Mouse (Mus musculus) left cerebral cortex, adult 18-20 months (tissue): ENCODE data around the gene Pml. TPM values are rescaled to one million over a fixed set of nuclear protein-coding genes. Genes with fewer than 3 reads are reported as not detected.

ENCODE experiments used
- DNase-seq, 2 experiments: peaks; one replicate each; pipeline ENCODE4 v3.0.0; 2021 to 2022; ENCODE audit warnings: low spot score in 2 of 2, mixed read lengths in 1 of 2
- total RNA-seq, 2 experiments: library from RNA; stranded (reverse); gene quantifications; 2 replicates each; pipeline ENCODE4 v1.2.3; 2021

Gene Pml
- total RNA-seq, 2 experiments from 2014 or later = 17.2 to 17.7 TPM

DNA sequence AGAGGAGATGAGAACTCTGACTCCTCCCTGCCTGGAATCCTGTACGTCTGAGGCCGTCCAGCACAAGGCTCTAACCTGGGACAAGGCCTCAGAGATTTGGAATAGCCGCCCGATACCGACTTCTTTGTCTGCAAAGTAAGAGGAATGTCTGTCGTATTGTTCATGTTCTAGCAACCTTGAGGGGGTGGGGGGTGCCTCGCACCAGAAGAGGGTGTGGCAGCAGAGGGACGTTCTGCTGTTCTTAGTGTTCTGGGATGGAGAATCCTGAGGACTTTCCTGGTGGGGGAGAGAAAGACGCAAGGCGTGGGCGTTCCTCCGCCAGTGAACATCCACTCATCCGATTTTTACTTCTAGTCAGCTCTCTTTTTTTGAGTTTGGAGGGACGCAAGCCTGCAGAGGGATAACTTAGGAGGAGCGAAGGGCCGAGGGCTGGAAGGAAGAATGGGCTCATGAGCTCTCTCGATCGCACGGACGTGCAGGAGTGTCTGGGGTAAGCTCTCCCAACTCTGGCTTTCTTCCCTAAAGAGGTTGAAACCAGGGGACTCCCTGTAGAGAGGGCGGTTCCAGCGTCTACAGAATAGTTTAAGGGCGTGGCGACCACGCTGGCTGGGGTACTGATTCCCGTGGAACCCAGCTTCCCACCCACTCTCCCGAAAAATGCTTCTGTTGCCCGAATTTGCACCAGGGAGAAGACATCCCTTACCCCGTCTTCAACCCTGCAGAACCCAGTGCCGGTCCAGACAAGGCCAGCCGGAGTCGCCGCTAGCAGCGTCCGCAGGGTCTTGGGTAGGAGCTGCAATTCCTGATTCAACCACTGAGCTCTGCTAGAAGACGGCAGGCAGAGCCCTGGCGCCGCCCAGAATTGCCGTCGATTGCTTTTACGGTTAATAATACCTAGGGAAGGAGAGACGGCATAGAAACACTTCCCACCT, 45.8 kb downstream of the Pml start, which contains the start of the genes Islr and Islr2:
Gene Islr (minus strand): TSS at position 791 of the 932 bp plus-strand sequence.
Gene Islr2 (minus strand): TSS at position 804 of the 932 bp plus-strand sequence.
- peak; percentile 38 to 44 for DNase-seq

DNA sequence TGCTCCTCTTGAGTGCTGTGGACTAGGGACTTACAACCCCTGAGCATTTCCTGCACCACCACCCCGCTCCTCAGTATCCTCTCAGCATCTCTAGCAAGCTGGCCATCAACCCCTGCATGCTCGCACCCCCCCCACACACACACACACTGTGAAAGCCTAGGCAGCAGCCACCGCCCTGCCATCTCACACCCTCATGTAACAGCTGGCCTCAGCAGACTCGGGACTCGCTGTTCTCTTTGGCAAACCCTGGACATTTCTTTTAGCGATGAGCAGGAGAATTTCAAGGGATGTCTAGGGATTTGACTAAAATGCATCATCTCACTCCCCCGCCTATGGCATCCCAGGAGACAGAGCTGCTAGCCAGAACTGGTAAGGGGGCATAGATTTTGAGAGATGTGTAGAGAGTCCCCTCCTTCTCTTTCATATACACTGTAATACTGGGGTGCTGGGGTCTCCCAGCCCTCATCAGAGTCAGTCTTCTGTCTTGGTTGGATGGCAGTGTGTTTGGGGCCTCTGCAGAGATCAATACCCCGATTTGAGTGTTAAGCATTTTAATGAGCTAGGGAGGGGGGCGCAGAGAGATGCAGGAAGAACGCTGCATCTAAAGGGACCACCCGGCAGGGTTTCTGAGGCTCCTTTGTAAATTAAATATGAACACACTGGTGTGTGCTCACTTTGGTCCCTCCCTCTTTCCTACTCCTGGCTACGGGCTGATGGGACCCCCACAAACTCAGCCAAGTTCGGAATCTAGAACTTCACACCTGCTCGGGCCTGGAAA, 46.7 kb downstream of the Pml start:
- peak; percentile 71 to 85 for DNase-seq

DNA sequence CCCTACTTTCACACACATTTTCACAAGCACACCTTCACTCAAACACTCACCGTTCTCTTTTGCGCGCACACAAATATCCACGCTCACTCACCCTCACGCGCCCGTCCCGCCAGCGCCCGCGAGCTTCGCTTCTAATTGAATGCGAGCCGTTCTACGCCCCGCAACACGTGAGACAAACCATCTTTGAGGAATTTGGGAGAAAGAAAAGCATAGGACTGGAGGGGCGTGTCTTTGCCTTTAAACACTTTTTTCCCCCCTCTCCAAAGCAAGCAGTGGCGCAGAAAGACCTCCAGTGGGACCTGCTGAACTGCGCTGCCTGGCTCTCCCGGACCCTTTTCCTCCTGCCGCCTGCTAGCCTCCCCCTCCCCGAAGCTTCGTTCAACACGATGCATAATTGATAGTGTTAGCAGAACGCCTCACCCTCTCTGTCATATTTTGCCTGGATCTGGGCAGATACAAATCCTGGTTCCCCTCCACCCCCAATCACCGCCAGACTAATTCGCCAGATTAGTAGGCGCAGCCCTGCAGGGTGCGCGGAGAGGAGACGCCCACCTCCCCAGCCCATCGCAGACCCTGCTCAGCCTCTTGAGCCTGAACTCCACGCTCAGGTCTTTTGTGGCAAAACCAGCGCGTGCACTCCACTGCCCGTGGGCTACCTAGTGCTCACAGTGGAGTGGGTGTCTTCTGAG, 47.6 kb downstream of the Pml start:
- DNase-seq = peak; percentile 33 to 37

DNA sequence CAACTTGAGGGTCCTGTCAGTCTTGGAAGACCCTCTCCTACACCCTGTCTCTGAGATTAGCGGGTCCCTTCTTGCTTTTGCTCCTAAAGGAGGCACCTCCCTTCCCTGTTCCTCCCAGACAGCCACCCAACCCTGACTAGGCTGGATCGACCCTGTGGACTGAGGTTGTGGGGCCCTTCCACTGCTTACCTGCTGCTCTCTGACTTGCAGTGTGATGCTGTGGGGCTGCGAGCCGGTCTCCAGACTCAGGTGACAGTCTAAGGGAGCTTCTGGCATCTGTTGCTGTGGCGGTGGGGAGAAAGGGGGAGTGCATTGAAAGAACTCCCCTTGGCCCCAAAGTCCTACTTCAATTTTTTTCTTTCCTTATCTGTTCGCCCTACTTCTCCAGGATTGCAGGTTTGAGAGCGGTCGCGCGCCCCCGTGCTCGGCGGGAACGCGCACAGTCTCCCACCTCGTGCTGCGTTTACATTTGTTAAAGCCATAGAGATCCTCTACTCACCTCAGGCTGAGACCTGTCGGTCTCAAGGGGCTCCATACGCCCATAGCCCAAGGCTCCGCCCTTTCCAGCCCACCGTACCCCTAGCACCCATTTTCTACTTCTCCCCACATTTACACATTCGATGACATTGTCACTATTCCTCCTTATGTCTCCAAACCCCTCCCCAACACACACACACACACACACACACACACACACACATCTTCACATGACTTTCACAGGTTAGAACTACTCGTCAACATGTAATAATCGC, 48.3 kb downstream of the Pml start:
- DNase-seq = peak in 1 of 2 experiments; percentile 53

DNA sequence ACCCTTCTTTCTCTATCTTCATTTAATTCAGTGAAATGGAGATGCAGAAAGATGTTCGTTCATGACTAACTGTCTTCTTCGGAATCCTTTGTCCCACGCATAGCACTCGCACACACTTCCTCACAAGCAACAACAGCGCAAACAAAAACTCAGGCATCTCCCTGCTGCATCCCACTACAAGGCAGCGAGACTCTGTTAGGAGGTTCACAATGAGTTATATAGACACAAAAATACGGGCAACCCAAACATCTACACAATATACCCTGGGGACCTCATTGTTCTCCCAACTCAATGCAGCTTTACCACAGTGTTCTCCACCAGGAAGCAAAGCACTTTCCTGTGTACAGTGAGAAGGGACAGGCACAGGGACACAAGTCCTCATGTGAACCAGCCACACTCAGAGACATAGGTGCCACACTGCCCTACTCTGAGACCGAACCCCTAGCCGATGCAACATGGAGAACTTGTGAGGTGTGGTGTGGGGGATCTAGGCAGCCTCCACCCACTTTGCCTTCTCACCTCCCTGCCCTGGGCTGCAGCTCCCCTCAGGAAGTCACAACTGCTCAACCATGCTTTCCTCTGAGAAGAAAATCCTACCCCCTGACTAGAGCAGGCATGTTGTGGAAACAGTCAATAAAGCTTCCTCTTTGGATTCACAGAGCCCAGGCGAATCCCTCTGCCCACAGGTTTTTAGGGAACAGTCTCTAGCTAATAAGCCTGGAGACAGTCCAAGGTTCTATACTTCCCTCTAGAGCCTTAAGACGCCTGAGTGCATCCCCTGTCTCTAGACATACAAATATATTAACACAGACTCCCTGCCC, 49.1 kb downstream of the Pml start:
- DNase-seq = peak in 1 of 2 experiments; percentile 51

DNA sequence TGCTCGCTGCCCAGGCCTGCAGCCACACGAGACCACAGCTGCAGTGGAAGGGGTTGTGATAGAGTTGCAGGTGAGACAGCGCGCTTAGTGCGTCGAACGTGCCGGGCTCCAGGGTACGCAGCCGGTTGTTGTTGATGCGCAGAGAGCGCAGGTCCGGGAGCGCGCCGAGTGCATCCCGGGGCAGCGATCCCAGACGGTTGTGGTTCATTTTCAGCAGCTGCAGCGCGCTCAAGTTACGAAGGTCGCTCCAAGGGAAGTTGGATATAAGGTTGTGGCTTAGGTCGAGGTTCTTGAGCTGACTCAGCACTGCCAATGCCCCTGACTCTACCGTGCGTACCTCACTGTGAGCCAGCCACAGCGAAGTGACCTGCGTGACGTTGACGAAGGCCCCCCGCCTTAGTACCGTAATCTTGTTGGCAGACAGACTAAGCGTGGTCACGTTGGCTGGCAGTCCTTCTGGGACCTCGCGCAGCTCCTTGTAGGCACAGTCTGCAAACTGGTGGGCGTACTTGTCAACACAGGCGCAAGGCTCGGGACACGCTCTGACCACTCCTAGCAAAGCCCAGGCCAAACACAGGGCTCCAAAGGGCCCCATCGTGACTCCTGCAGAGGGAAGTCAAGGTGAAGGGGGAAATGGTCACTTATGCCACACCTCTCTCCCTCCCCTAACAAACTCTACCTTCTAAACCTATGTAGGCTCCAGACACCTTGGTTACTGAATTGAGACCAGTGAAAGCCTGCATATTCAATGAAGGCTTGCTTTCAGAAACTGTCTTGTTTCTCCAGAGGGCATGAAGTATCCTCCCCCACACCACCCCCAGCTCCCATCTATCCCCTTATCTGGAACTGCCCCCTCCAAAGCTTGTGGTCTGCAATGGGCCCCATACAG, 50.0 kb downstream of the Pml start:
- DNase-seq = peak; percentile 44 to 56

DNA sequence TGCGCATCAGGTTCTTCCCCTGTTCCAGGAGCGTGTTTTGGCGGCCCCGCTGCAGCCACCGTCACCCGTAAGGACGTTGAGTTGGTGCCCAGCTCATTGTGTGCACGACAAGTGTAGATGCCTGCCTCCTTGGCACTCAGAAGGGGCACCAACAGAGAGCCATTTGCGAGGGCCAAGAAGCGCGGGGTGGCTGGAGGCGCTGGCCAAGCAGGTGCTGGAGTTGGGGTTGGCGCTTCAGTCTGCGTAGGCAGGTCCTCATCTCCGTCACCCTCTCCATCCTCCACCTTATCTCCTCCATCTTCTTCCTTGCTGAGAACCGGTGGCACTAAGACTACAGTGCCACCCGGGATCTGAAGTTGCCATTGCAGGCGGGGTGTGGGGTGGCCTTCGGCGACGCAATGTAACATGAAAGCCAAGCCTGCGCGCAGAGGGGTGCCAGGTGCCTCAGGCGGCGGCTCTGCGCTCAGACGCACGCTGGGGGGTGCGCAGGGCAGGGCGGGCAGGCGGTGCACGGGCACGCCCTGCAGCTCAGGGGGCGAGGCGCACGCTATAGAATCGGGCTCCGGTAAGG, 50.7 kb downstream of the Pml start:
- peak in 1 of 2 experiments; percentile 36 for DNase-seq

DNA sequence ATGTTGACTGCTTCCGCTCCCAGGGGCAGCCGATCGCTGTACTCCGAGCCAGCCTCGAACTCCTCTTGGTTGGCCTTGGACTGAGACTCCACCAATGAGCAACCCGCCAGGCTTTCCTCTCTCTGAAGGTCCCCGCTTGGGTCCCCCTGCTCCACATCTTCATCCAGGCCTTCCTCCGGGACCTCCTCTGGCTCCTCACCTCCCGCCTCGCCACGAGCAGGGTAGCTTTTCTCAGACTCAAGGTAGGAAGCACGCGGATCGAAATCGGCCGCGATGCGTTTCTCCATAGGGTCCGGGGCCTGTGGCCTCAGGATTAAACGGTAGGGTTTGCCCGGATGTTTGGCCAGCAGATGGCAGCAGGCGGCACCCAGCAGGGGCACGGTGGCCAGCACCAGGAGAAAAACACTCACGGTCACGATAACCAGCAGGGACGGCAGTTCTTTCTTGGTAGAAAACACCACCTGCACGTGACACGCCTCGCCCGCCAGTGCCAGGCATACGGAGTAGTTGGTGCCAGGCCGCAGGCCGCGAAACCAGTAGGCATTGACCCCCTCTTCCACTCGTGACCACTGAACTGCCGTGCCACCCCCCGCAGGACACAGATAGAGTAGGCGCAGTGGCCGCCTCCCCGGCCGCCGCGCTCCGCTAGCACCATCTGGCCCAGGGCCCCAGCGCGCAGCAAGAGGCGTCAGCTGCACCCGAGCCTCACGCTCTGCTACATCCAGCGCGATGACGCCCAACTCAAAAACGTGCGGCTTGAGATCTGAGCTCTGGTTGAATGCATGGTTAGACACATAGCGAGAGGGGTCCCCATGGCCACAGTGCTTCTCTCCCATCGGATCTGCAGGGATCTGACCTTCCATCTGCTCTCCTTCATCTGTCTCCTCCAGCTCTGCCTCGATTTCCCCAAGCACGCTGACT, 51.5 kb downstream of the Pml start:
- peak; percentile 58 to 67 for DNase-seq

DNA sequence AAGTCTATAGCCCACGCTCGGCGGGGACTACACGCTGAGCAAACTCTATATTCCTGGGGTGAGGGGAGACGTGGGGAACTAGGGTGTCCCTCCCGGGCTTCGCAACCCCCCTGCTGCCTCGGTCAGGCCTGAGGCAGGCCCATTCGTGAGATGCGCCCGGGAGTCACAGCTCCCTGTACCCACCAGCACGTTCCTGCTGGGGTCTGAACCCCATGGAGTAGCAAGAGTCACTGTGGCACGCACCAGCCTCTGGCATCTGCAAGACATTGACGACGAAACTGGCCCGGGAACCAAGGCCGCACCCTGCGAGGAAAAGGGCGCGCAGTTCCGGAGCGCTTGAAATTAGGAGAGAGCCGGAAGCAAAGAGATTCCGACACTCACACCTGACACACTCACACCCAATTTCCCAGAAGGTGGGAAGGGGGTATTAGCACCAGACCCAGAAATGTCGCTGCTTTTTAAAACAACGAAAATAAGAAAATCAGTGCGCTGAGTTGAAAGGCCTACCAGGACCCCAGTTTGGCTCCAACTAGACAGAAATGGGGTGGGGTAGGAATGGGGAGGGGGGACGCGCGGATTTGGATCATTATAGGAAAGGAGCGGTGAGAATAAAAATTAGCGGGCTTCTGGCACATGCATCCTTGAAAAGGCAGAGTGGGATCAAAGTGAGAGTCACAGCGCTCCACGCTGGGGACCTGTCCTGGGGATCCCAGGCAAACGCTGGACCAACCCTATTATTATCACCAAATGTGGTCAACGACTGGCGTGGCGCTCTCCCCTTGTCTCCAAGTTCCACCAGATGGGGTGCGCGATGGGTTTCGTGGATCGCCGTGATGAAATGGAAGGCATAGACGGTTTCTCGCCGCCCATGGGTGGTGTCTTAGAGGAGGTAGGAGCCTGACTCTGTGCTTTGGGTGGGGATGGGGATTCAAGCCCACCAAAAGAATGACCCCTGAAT, 52.7 kb downstream of the Pml start:
- DNase-seq = no peak

DNA sequence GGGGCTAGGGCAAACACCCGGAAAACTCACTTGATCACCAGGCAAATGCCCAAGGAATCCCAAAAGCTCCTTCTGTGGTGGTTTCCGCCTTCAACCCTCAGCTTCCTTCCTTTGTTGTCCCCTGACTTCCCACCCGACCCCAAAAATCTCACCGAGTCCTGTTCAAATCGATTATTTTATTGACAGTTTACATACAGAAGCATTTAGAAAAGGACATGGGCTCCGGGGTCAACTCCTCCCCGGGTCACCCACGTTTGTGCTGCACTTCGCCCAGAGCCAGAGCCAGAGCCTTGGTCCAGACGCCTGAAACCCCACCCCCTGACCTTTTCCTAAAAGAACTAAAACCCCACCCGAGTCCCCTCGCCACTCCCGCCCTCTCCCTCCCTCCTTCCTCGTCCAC, 53.4 kb downstream of the Pml start:
- no peak for DNase-seq

DNA sequence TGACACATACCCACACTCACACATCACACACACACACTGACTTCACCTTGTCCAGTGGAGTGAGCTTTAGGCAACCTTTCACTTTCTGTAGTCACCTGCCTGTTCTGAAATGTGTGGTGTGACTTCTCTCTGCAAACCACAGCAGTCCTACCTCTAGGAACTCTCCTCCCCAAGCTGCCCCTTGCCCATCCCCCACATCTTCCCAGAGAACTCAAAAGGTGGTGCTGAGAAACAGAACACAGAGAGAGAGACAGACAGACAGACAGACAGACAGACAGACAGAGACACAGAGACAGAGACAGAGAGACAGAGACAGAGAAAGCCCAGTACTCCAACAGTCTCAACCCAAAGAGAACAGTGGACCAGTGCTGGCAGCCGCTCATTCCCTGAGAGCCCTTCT, 53.9 kb downstream of the Pml start:
- no peak for DNase-seq

DNA sequence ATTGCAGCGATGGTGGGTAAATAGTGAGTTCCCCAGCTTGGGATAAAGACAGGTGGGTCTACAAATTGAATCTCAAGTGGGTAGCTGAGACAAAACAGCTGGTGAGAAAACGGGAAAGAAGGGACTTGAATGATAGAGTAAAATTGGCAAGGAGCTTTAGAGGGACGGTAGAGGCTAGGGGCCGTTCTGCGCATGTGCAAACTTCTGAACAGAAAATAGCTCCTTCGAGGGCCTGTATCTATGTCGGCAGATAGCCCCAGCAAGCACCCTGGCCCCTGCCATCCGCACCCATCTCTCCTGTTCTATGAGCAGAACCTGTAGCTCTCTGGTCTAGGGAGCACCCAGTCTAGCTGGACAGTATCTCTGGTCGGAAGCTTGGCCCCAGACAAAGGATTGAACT, 55.4 kb downstream of the Pml start:
- DNase-seq = no peak

DNA sequence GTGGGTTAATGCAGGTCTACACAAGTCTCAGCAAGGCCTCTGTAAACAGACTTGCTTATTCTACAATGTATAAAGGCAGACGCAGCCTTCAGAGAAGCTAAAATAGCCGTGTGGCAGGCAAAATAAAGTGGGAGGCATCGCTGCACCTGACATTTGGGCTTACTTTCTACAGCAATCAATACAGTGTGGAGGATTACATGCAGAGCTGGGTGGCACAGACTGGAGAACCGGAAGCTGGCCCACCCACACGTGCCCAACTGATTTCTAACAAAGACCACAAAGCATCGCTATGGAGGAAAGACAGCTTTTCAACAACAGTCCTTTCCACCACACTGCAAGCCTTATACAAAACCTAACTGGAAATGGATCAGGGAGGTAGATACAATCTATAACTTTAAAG, 65.1 kb downstream of the Pml start:
- no peak for DNase-seq

DNA sequence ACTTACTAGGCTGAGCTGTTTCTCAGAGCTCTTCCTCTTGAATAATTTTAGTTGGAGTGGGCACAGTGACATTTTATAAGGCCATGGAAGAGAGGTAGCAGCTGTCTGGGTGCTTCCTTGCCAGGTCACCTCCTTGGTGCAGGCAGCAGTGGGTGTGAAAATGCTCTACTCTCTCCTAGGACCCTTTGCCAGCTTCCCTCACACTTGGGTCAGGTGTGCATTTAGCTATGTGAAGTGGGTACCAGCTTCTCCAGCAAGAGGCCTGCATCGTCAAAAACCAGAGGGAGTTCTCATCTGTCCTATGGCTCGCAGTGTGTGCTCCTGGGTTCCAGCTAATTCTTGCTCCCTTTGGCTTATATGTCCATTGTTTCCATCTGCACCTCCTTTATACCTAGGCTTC, 70.2 kb downstream of the Pml start:
- no peak for DNase-seq

DNA sequence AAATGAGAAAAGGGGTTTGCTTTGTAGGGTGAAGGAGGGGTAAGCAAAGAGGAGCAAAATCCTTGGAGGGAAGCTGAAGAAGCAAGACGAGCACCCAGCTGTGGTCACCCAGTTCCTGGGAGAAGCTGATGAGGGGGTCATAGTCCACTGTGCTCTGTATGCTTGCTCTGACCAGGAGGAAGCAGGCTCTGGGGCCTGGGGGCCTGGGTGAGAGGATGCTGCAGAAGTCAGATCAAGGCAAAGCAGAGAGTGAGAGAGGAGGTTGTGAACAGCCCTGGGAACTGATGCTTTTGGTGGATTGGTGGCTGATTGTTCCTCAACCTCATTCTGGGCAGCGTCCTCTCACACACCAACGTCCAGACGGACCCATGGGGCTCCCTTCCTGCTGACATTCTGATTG, 72.4 kb downstream of the Pml start:
- DNase-seq = no peak
